9 mouse cellular contexts compared by ENCODE assay signal in the genomic region with DNA sequence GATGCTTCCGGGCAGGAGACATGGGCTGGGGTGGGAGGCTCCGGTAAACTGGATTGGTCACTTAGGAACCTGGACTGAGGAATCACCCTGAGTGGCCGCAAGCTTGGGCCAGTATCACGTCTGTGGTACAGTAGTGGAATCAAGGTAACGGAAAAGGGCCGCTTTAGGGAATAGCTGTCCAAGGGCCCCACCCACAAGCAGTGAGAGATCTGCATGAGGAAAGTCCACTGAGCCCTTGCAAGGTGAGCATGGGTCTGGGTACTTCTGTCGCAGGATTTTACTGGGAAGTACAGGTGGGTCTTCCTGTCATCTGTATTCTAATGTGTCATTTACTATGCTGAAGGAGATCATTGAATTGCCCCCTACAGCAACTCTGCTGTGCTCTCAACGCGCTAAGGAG. TPM values are rescaled to one million over a fixed set of nuclear protein-coding genes. Genes with fewer than 3 reads are reported as not detected.
DNase-seq lines count a peak whose midpoint lies in the region; ATAC-seq lines count a peak whose summit lies in the region.
"Had no signal": no experiment of that assay in that cellular context is flagged by ENCODE, and none has a peak within 500 bp of the region (broad histone marks: within the 10 kb centered on the region; RNA-seq: fewer than 3 reads in every experiment).

No protein-coding gene starts in this region.

- WGBS in kidney, embryonic 15.5 days: 60% methylated on average over 9 of the region's 9 CpGs
- 68% methylated on average over 9 of the region's 9 CpGs for WGBS in embryonic facial prominence, embryonic 15.5 days
- WGBS in intestine, embryonic 16.5 days: 68% methylated on average over 9 of the region's 9 CpGs
- WGBS in neural tube, embryonic 13.5 days: 70% methylated on average over 9 of the region's 9 CpGs

- no peaks in the 10 kb centered on the region for H3K9me3 ChIP-seq in kidney, embryonic 15.5 days (replicated peaks)
- H3K9me3 ChIP-seq in embryonic facial prominence, embryonic 15.5 days (replicated peaks): no peaks in the 10 kb centered on the region
- no peaks in the 10 kb centered on the region for H3K9me3 ChIP-seq in intestine, embryonic 16.5 days (ENCODE audit: control insufficient read depth, low read length)
- no peaks in the 10 kb centered on the region for H3K9me3 ChIP-seq in neural tube, embryonic 13.5 days

- no peak for ATAC-seq in kidney, embryonic 15.5 days (replicated peaks; ENCODE audit: low FRiP score)
- no peak for ATAC-seq in embryonic facial prominence, embryonic 15.5 days (ENCODE audit: insufficient number of reproducible peaks, low FRiP score, low TSS enrichment, low read depth)
- ATAC-seq in intestine, embryonic 16.5 days: 0 out of 2 replicates have a peak, but pooled peaks have one; percentile 4
- no peak for ATAC-seq in neural tube, embryonic 13.5 days (ENCODE audit: low read depth)

- H3K4me3 ChIP-seq in kidney, embryonic 15.5 days (replicated peaks): peak overlapping the region; percentile 76
- peak overlapping the region; percentile 77 for H3K4me3 ChIP-seq in embryonic facial prominence, embryonic 15.5 days (replicated peaks)
- H3K4me3 ChIP-seq in intestine, embryonic 16.5 days (ENCODE audit: low read length): peak overlapping the region; percentile 76
- peak overlapping the region; percentile 65 for H3K4me3 ChIP-seq in neural tube, embryonic 13.5 days

- H3K27ac ChIP-seq in kidney, embryonic 15.5 days: no peak overlapping the region
- H3K27ac ChIP-seq in embryonic facial prominence, embryonic 15.5 days (replicated peaks): no peak overlapping the region
- no peak overlapping the region for H3K27ac ChIP-seq in intestine, embryonic 16.5 days (ENCODE audit: low read length)
- no peak overlapping the region for H3K27ac ChIP-seq in neural tube, embryonic 13.5 days (replicated peaks)

- H3K9ac ChIP-seq in kidney, embryonic 15.5 days: peak overlapping the region; percentile 64; the same call in 1 of the 2 replicates
- H3K9ac ChIP-seq in embryonic facial prominence, embryonic 15.5 days: no peak overlapping the region
- peak overlapping the region; percentile 78 for H3K9ac ChIP-seq in intestine, embryonic 16.5 days (ENCODE audit: low read depth, low read length)
- peak overlapping the region; percentile 82; the same call in 1 of the 2 replicates for H3K9ac ChIP-seq in neural tube, embryonic 13.5 days

- DNase-seq in kidney, postnatal 10 days: no peak
- no peak for DNase-seq in cerebellum, postnatal 4 days (ENCODE audit: low spot score in 2 of 2)
- DNase-seq in retina, embryonic 14.5 days (ENCODE audit: low spot score): no peak
- no peak for DNase-seq in right cerebral cortex, adult 2 months (ENCODE audit: low spot score in 2 of 2)
- DNase-seq: cerebellum, adult 9-10 months had no signal

- no peaks in the 10 kb centered on the region for H3K36me3 ChIP-seq in kidney, embryonic 15.5 days
- 0 out of 2 replicates have a peak, but pooled peaks cover 4% of the 10 kb centered on the region for H3K36me3 ChIP-seq in embryonic facial prominence, embryonic 15.5 days
- no peaks in the 10 kb centered on the region for H3K36me3 ChIP-seq in intestine, embryonic 16.5 days (ENCODE audit: control insufficient read depth, insufficient read depth, low read length)
- H3K36me3 ChIP-seq in neural tube, embryonic 13.5 days: no peaks in the 10 kb centered on the region

- peaks cover 24% of the 10 kb centered on the region for H3K4me1 ChIP-seq in kidney, embryonic 15.5 days
- H3K4me1 ChIP-seq in embryonic facial prominence, embryonic 15.5 days: peaks cover 48% of the 10 kb centered on the region
- peaks cover 13% of the 10 kb centered on the region for H3K4me1 ChIP-seq in intestine, embryonic 16.5 days (ENCODE audit: control insufficient read depth, insufficient read depth, low read length)
- H3K4me1 ChIP-seq in neural tube, embryonic 13.5 days (replicated peaks): peaks cover 33% of the 10 kb centered on the region

- H3K4me2 ChIP-seq in kidney, embryonic 15.5 days: peak overlapping the region; percentile 99
- H3K4me2 ChIP-seq in embryonic facial prominence, embryonic 15.5 days (replicated peaks): peak overlapping the region; percentile 98
- H3K4me2 ChIP-seq in intestine, embryonic 16.5 days (ENCODE audit: low read depth, low read length): peak overlapping the region; percentile 97
- peak overlapping the region; percentile 98 for H3K4me2 ChIP-seq in neural tube, embryonic 13.5 days

- H3K27me3 ChIP-seq in kidney, embryonic 15.5 days: 0 out of 2 replicates have a peak, but pooled peaks cover 8% of the 10 kb centered on the region
- no peaks in the 10 kb centered on the region for H3K27me3 ChIP-seq in embryonic facial prominence, embryonic 15.5 days
- no peaks in the 10 kb centered on the region for H3K27me3 ChIP-seq in intestine, embryonic 16.5 days (replicated peaks; ENCODE audit: control insufficient read depth, insufficient read depth, low read length)
- H3K27me3 ChIP-seq in neural tube, embryonic 13.5 days: peaks cover 22% of the 10 kb centered on the region

RNA-seq across cellular contexts. Expression of a gene that starts 1.8 kb away (rescaled TPM):
- 36.6 and 44.5 TPM in 2 replicates for polyA plus RNA-seq in kidney, embryonic 15.5 days (2015; fragmentation: Nextera tagmentation; extraction: Ambion mirVana)
- 123 and 126 TPM in 2 replicates for polyA plus RNA-seq in embryonic facial prominence, embryonic 15.5 days (2015; fragmentation: Nextera tagmentation; extraction: Ambion mirVana)
- polyA plus RNA-seq in intestine, embryonic 16.5 days (2015; fragmentation: Nextera tagmentation; extraction: Ambion mirVana): 43.7 and 46.2 TPM in 2 replicates
- 12.6 and 16.1 TPM in 2 replicates for polyA plus RNA-seq in neural tube, embryonic 13.5 days (2015; fragmentation: Nextera tagmentation; extraction: Ambion mirVana)

RNA-seq across cellular contexts. Expression of a gene that starts 32.9 kb away (rescaled TPM):
- polyA plus RNA-seq in kidney, embryonic 15.5 days (2015; fragmentation: Nextera tagmentation; extraction: Ambion mirVana): 47.1 and 53.2 TPM in 2 replicates
- polyA plus RNA-seq in embryonic facial prominence, embryonic 15.5 days (2015; fragmentation: Nextera tagmentation; extraction: Ambion mirVana): 168 and 169 TPM in 2 replicates
- 35.7 and 37.8 TPM in 2 replicates for polyA plus RNA-seq in intestine, embryonic 16.5 days (2015; fragmentation: Nextera tagmentation; extraction: Ambion mirVana)
- 33.0 and 37.2 TPM in 2 replicates for polyA plus RNA-seq in neural tube, embryonic 13.5 days (2015; fragmentation: Nextera tagmentation; extraction: Ambion mirVana)
